Mouse (Mus musculus) adrenal gland, adult 10 weeks (tissue): ENCODE data around the gene Nphs1. TPM values are rescaled to one million over a fixed set of nuclear protein-coding genes. Genes with fewer than 3 reads are reported as not detected.

Experiments used
- polyA plus RNA-seq: library from polyadenylated mRNA; stranded (reverse); fragments of 350-450 nt; fragmentation: Illumina TruSeq; extraction: RNeasy Lipid Tissue Mini Kit (QIAGEN cat#74804); gene quantifications from one replicate; pipeline ENCODE4 v1.2.3, GENCODE M21; 2014; ENCODE audit warnings: low read depth, low replicate concordance

Gene Nphs1
- polyA plus RNA-seq: not detected

GRCm38 (mm10) chr7:30457629-30458330, at the start of gene Nphs1, which contains the start of gene Kirrel2:
Nphs1 (plus strand) TSS chr7:30458315.
Kirrel2 (minus strand) TSS chr7:30457690.

GRCm38 (mm10) chr7:30413596-30413995, 44.5 kb upstream of the Nphs1 start, which contains the start of gene Tyrobp:
Tyrobp (plus strand) TSS chr7:30413760.

GRCm38 (mm10) chr7:30419561-30420499, 38.3 kb upstream of the Nphs1 start, which contains the start of gene Hcst:
Hcst (minus strand) TSS chr7:30419854.

GRCm38 (mm10) chr7:30421175-30421889, 36.8 kb upstream of the Nphs1 start, which contains the start of gene Nfkbid:
Nfkbid (plus strand) TSS chr7:30421732.

GRCm38 (mm10) chr7:30444971-30445751, 13.0 kb upstream of the Nphs1 start, which contains the start of gene Aplp1:
Aplp1 (minus strand) TSS chr7:30445535.

GRCm38 (mm10) chr7:30493401-30493931, 35.4 kb downstream of the Nphs1 start, which contains the start of gene Prodh2:
Prodh2 (plus strand) TSS chr7:30493622.

GRCm38 (mm10) chr7:30534633-30535577, 76.8 kb downstream of the Nphs1 start, which contains the start of gene Arhgap33:
Arhgap33 (minus strand) TSS chr7:30535060.

Other genes starting within 250 kb of the Nphs1 start
- not detected for gene Polr2i, start 226.4 kb upstream of the Nphs1 start, polyA plus RNA-seq
- 7.1 TPM for gene Tbcb, start 226.0 kb upstream of the Nphs1 start, polyA plus RNA-seq
- gene Ovol3, start 222.6 kb upstream of the Nphs1 start, polyA plus RNA-seq: not detected
- not detected for gene Thap8, start 178.2 kb upstream of the Nphs1 start, polyA plus RNA-seq
- gene Wdr62, start 177.9 kb upstream of the Nphs1 start, polyA plus RNA-seq: 0.12 TPM
- gene Clip3, start 166.6 kb upstream of the Nphs1 start, polyA plus RNA-seq: 14.6 TPM
- gene Alkbh6, start 149.6 kb upstream of the Nphs1 start, polyA plus RNA-seq: 5.4 TPM
- gene Syne4, start 143.5 kb upstream of the Nphs1 start, polyA plus RNA-seq: 2.3 TPM
- gene E130208F15Rik, start 136.6 kb upstream of the Nphs1 start, polyA plus RNA-seq: 1.2 TPM
- 3.0 TPM for gene Sdhaf1, start 134.4 kb upstream of the Nphs1 start, polyA plus RNA-seq
- gene Lrfn3, start 95.5 kb upstream of the Nphs1 start, polyA plus RNA-seq: 1.4 TPM
- gene Tyrobp, start 44.6 kb upstream of the Nphs1 start, polyA plus RNA-seq: 3.2 TPM
- gene Hcst, start 38.5 kb upstream of the Nphs1 start, polyA plus RNA-seq: not detected
- gene Nfkbid, start 36.6 kb upstream of the Nphs1 start, polyA plus RNA-seq: not detected
- gene Aplp1, start 12.8 kb upstream of the Nphs1 start, polyA plus RNA-seq: 8.6 TPM
- not detected for gene Kirrel2, start 625 bp upstream of the Nphs1 start, polyA plus RNA-seq
- gene Prodh2, start 35.3 kb downstream of the Nphs1 start, polyA plus RNA-seq: not detected
- 0.23 TPM for gene Arhgap33, start 76.7 kb downstream of the Nphs1 start, polyA plus RNA-seq
- 50.0 TPM for gene Hspb6, start 93.9 kb downstream of the Nphs1 start, polyA plus RNA-seq
- gene Proser3, start 94.0 kb downstream of the Nphs1 start, polyA plus RNA-seq: 1.5 TPM
- gene Lin37, start 101.5 kb downstream of the Nphs1 start, polyA plus RNA-seq: 6.5 TPM
- gene U2af1l4, start 105.0 kb downstream of the Nphs1 start, polyA plus RNA-seq: 13.9 TPM
- gene Gm49396, start 105.0 kb downstream of the Nphs1 start, polyA plus RNA-seq: 3.4 TPM
- 31.7 TPM for gene Psenen, start 105.3 kb downstream of the Nphs1 start, polyA plus RNA-seq
- not detected for gene Igflr1, start 107.1 kb downstream of the Nphs1 start, polyA plus RNA-seq
- 5.8 TPM for gene Kmt2b, start 130.4 kb downstream of the Nphs1 start, polyA plus RNA-seq
- not detected for gene Zbtb32, start 140.6 kb downstream of the Nphs1 start, polyA plus RNA-seq
- not detected for gene Upk1a, start 154.5 kb downstream of the Nphs1 start, polyA plus RNA-seq
- 1,385 TPM for gene Cox6b1, start 167.8 kb downstream of the Nphs1 start, polyA plus RNA-seq
- gene Etv2, start 177.5 kb downstream of the Nphs1 start, polyA plus RNA-seq: not detected
- gene Rbm42, start 192.0 kb downstream of the Nphs1 start, polyA plus RNA-seq: not detected
- gene Haus5, start 206.7 kb downstream of the Nphs1 start, polyA plus RNA-seq: 2.0 TPM
- gene Pmis2, start 213.3 kb downstream of the Nphs1 start, polyA plus RNA-seq: not detected
- not detected for gene 2200002J24Rik, start 240.6 kb downstream of the Nphs1 start, polyA plus RNA-seq